Mouse (Mus musculus): ENCODE measurements at regions not wholly inside any gene's neighbourhood (a gene's known extent, or its start where the extent isn't known, plus 50 kb on each side); places are given as distances from the start of the nearest gene placed in this dataset.

GRCm38 (mm10) chr13:90727816-90728215, 177.3 kb downstream of the Atp6ap1l start:
- TF ChIP-seq EP300 (optimal IDR thresholded peaks at IDR 0.05) (no peak), CTCF (IDR thresholded peaks at IDR 0.05; ENCODE audit: low read depth) (no peak)

Data from stomach, postnatal 0 days (tissue).